Mouse (Mus musculus) ovary, postnatal 14 days (tissue): Measurements from ENCODE around the gene Hoxa3.

ENCODE experiments used
- DNase-seq: peaks from one replicate; pipeline ENCODE4 v3.0.0; 2022; ENCODE audit warnings: low spot score

Hoxa3 gene

GRCm38 (mm10) chr6:52167736-52168161, 45.4 kb downstream of the Hoxa3 start:
- no peak for DNase-seq

DNA sequence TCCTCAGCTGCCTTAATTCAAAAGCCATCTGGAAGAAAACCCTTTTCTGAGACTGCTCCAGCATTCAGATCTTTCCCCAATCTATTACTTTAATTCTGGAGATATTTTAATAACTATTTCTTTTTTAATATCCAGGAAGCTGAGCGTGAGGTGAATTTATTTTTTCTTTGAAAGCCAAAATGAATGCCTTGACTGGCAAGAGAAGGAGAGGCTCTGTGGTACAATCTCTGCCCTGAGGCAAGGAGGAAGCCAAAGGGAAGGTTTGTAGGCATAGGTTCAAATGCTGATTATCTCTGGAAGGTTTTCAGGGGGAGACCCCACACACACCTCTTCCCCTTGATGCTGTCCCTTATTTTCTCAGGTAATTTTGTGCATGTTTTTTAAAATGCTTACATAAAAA, 46.0 kb downstream of the Hoxa3 start:
- no peak for DNase-seq

DNA sequence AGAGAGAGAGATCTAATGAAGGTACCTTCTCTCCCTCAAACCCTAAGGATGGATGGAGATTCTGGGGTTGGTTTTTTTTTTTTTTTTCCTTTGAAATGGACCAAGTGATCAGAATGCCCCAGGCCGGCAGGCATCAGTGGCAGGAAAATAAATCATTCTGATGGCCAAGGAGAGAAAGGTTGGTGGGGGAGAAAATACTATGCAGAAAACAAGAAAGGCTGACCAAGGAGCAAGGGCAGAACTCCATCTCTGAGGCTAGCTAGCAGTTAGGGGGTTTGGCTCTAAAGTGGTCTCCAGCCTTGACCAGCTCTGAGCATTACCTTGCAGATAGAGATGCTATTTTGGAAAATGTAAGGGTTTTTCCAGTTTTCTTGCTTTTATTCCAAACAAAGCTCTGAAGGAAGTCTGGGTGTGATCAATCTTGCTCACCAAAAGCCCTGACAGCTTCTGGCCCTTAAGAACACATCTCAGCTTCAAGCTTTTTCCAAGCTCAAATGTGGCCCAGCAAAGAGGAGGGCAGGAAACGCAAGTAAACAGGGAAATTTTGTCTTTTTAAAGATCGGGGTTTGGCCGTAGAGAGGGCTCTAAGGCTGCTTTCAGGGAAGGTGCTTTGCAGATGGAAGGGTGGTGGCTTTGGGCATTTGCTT, 46.6 kb downstream of the Hoxa3 start:
- DNase-seq = no peak

GRCm38 (mm10) chr6:52165441-52166370, 47.4 kb downstream of the Hoxa3 start:
- no peak for DNase-seq

DNA sequence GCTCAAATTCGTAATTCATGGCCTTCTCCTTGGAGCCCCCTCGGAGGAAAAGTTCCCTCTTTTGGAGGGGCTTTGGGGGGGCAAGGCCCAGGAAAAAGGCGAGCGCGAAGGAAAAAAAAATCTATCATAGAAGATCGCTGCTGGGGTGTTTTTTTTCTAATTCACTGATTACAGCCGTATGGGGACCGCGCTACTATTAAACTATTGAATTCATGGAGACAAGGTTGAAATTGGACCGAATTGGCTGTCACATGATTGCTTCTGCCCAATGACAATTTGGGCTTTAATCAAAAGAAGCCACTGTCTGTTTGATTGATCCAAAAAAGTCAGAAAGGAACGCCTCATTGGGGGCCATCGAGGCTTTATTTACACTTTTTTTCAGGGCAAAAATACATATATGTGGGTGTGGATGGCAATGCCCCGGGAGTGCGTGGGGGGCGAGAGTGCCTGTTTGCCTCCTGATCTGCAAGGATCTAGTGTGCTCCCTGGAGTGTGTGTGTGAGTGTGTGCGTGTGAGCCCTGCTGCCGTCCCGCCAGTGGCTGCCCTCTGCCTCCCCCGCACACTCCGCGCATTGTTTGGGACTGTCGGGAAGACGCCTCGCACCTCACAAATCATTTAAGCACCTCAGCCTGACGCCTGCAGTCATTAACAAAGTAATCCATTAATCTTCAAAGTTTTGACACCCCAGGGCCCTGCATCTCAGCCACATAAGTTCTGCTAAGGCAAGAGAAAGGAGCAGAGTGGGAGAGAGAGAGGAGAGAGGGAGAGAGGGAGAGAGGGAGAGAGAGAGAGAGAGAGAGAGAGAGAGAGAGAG, 48.3 kb downstream of the Hoxa3 start, which contains the start of gene Hoxa2:
Hoxa2 (minus strand) TSS at position 206 of the 815 bp plus-strand sequence.
- no peak for DNase-seq

- no peak for DNase-seq
Measured at GRCm38 (mm10) chr6:52164051-52164625, 49.0 kb downstream of the Hoxa3 start.

DNA sequence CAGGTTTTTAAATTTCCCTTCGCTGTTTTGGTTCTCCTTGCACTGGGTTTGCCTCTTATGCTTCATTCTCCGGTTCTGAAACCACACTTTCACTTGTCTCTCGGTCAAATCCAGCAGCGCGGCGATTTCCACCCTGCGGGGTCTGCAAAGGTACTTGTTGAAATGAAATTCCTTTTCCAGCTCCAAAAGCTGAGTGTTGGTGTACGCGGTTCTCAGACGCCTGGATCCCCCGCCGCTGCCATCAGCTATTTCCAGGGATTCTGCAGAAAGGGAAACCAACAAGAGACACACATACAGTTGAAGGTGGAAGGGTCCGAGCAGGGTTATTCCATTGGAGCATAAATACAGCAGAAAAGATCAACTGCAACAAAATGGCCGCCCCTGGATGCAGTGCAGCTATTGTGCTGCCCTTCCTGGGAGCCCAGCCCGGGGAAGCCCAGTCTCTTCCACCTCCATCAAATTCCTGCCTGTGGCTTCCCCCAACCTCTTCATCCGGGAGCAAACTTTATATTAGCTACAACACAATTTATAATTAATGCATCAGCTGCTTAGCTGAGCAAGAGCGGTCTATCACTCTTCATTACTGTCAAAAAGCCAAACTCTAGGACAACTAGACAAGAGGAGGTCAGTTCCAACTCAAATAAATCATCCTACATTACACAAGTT, 49.6 kb downstream of the Hoxa3 start:
- no peak for DNase-seq

- DNase-seq = no peak
Measured at GRCm38 (mm10) chr6:52162611-52163365, 50.3 kb downstream of the Hoxa3 start.

DNA sequence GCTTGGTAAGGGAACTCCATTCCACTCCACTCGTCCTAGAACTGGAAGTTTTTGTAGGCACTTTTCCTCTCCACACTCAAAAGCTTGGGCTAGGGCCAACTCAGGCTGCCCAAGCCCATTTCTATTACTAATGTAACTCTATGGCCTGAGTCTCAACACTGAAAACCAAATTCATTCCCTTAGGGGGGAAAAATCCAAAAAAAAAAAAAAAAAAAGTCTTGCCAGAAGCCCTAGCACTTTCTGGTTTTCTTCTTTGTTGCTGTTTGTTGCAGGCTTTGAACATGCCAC, 51.1 kb downstream of the Hoxa3 start:
- DNase-seq = no peak

- DNase-seq = no peak
Measured at GRCm38 (mm10) chr6:52161336-52162092, 51.6 kb downstream of the Hoxa3 start.

- DNase-seq = no peak
Measured at GRCm38 (mm10) chr6:52160511-52161335, 52.4 kb downstream of the Hoxa3 start.

GRCm38 (mm10) chr6:52159979-52160378, 53.2 kb downstream of the Hoxa3 start:
- no peak for DNase-seq

DNA sequence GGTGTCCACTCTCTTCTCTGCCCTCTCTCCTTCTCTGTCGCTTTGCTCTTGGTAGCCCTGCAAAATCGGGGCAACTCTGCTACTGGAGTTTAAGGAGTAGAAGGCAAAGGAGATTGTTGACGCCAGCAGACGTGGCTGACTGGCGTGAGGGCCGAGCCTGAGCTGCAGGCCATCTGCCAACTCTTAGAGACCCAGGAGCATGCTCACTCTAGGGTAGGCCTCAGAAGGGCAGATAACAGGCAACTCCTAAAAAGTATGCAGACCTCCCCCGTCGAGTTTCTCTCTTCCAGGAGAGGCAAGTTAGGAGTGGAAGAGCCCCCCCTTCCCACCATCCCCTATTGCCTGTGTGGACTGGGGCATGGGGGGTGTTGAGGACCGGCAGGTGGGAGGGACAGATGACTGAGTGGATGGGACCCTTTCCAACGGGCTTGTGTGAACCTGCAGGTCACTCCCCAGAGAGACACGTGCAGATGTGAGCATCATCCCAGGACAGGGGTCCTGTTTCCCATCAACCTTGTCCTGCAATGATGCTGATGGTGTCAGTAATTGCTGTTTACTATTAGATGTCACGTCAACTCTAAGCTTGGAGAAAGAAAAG, 53.9 kb downstream of the Hoxa3 start:
- DNase-seq = no peak

DNA sequence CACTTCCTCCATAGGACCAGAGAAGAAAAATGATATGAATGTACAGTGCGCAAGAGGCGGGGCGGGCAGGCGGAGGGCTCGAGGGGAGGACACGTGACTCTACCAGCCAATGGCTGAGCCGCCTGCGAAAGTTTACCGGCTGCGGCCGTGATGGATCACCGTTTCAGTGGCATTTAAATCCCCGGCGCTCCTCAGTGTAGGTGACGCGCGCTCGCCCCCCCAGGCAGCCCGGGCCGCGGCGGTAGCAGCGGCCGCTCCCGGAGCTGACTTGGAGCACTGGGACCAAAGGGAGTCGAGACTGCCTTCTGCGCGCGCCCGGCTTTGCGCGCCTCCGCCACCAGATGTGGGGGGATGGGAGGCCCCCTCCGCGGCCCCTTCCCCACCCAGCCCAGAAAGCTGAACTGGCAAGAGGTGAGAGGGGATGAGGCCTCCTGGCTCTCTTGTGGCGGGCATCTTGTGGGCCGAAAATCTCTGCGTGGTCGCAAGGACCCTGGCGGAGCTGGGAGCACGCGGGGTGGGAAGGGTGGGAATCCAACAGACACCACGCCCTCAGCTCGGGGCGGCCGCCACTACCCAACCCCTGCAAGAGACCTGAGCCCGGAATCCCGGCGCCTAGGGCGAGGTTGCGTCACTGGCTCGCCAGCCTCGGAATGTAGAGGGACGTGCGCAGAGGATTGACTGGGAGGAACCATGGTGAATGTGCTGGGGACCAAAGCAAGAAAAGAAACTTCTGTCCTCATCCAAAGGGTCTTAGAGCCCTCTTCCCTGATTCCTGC, 54.7 kb downstream of the Hoxa3 start, which contains the start of gene Hoxa1:
Hoxa1 (minus strand) TSS at position 42 of the 776 bp plus-strand sequence.
- no peak for DNase-seq

DNA sequence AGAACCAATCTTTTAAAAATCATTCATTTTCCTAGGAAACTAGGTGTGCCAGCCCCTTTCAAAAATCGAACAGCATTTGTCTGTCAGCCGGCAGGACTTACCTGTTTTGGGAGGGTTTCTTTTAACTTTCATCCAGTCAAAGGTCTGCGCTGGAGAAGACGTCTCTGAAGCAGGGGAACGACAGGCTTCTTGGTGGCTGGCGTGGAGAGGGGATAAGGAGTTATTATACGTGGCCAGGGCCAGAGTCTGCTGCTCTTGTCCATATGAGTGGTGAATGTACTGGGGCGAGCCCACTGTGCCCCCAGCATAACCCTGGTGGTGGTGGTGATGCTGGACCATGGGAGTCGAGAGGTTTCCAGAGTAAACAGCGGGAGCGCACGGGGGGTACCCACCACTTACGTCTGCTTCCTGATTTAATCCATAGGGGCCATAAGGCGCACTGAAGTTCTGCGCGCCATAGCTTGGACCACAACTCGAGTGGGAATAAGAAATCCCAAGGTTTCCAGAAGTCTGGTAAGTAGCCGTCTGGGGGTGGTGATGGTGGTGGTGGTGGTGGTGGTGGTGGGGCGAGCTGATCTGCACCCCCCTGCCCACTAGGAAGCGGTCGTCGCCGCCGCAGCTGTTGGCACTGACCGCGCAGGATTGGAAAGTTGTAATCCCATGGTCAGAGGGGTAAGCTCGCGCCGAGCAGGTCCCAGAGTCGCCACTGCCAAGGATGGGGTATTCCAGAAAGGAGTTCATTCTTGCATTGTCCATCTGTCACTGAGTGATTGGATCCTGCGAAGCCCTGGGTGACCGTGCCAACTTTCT, 55.5 kb downstream of the Hoxa3 start:
- no peak for DNase-seq

DNA sequence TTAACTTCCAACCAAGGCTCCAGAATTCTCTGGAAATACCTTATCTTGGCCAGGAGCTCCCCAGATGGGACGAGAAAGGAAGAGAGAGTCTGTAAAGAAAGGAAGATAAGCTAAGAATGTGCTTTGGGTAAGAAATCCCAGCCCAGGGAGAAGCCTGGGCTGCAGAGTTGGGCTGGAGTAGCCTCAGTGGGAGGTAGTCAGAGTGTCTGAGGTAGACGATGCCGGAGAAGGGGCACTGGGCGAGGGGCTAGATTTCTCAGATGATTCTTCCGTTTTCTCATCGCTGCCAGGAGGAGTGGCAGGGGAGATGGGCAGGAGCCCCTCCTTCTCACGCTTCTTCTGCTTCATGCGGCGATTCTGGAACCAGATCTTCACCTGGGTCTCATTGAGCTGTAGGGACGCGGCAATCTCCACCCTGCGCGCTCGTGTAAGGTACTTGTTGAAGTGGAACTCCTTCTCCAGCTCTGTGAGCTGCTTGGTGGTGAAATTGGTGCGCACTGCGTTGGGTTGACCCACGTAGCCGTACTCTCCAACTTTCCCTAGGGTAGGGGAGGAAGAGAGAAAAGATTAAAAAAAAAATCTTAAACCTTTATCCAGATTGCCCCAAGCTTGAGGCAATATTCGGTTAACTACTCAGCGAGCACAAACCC, 56.5 kb downstream of the Hoxa3 start:
- DNase-seq = no peak

- DNase-seq = no peak
Measured at GRCm38 (mm10) chr6:52155471-52155870, 57.7 kb downstream of the Hoxa3 start.
